Mouse (Mus musculus): ENCODE results near the gene Lrrc36.

- TF ChIP-seq EP300 (IDR thresholded peaks at IDR 0.05; ENCODE audit: low read depth in 1 of 2, low read length in 2 of 2) (no peak), CTCF (IDR thresholded peaks at IDR 0.05 in 2 of 3, conservative IDR thresholded peaks at IDR 0.05 in 1 of 3; ENCODE audit: control insufficient read depth in 1 of 3, insufficient read depth in 1 of 3, low read depth in 2 of 3, low read length in 3 of 3, poor library complexity in 1 of 3, severe bottlenecking in 1 of 3) (no peak), E2F4 (IDR thresholded peaks at IDR 0.05; ENCODE audit: borderline replicate concordance, low read depth, low read length) (no peak), POLR2A (IDR thresholded peaks at IDR 0.05; ENCODE audit: control insufficient read depth in 1 of 2, insufficient read depth in 1 of 2, low read depth in 1 of 2, low read length in 2 of 2, poor library complexity in 1 of 2) (no peak)
These were observed 8.6 kb downstream of the Lrrc36 start for GRCm38 (mm10) chr8:105422006-105422405.
